Mouse (Mus musculus) c-Kit-positive CD71-negative TER-119-negative erythroid progenitor cells, embryonic 14.5 days (primary cell): Measurements from ENCODE around the gene Pced1b.

Experiments
- DNase-seq: peaks from one replicate; pipeline ENCODE4 v3.0.0-alpha.2; 2013; ENCODE audit warnings: low read depth

The Pced1b gene

GRCm38 (mm10) chr15:97400866-97401265 lies 154.0 kb downstream of the Pced1b start:
- DNase-seq: no peak

GRCm38 (mm10) chr15:97404483-97404882 lies 157.6 kb downstream of the Pced1b start:
- no peak for DNase-seq

DNA sequence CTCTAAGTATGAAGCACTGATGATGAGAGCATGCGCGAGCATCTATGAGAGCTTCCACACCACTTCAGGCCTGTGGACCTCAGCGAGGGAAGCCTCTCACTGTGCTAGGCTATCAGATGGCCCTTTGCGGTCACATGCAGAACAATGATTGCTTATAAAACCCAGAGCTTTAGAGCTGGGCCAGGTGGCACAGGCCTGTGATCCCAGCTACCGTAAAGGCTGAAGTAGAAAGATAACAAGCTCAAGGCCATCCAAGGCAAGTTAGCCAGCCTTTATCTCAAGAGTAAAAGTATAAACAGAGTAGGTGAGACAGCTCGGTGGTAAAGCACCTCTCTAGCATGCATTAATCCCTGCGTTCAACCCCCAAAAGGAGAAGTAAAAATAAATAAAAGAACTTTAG lies 158.1 kb downstream of the Pced1b start:
- DNase-seq: no peak

DNA sequence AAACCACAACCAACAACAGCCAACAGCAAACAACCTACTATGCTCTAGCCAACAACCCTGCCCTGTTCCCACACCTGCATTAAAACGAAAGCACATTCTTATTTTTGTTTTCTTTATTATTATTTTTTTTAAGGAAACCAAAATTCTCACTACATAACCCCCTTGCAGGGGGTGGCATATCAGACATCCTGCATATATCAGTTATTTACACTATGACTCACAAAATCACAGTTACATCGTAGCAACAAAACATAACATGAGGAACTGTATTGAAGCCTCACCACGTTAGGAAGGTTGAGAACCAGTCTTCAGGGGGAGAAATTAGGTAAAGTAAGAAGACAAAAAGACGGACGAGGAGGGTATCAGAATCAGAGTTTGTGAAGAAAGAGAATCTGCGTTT lies 159.2 kb downstream of the Pced1b start:
- no peak for DNase-seq

DNA sequence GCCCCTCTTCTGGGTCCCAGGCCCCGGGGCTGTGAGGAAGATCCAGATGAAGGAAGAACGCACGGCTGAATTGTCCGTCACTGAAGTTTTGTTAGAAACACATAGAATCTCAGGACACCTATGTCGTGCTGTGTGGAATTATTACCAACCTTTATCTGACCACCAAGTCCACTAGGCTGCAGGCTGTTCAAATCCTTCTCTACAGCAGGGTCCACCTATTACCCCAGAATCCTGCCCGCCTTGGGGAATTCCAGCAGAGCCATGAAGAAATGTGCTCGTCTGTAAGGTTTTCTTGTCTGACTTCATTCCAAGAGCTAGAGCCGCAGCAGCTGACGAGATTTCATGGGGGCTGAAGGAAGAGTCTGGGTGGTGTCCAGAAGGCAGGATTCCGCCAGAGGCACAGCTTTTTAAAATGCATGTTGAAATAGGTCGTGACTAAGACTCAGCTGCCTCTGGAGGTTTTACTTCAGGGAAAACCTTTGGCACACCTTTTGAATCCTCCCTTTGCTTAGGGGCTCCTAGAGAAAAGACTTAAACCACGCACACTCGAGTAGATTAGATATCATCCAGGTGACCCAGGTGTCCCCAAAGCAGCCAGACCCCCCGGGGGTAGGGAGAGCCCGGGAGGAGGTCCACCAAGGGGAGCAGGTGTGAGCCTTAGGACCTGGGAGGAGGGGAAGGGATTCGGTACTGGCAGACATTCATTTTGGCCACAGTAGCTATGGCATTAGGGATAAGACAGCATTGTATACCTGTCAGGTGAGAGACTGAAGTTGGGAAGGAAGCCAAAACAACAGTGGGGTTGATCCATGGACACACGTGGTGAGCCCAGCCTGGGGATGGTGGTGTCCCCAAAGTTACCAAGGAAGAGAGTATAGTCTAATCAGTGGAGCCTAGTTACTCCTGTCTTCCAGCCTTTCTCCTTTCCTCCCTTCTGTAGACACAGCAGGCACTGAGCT lies 160.9 kb downstream of the Pced1b start:
- DNase-seq: no peak

GRCm38 (mm10) chr15:97411136-97411535 lies 164.2 kb downstream of the Pced1b start:
- DNase-seq: no peak

DNA sequence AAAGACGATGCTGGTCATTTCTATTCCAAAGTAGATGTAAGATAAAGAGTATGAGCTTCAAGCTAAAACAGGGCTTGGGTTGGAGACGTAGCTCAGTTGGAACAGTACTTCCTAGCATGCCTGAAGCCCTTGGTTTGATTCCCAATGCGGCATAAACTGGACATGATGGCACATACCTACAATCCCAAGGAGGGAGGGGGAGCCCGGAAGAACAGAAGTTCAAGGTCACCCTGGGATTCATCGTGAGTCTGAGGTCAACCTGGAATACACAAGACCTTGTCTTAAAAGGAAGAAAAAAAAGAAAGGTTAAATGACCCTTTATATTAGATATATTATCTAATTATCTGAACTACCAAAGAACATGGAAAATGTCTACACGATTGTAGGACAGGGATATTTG lies 164.8 kb downstream of the Pced1b start:
- DNase-seq: no peak

GRCm38 (mm10) chr15:97412308-97412707 lies 165.4 kb downstream of the Pced1b start:
- no peak for DNase-seq

- no peak for DNase-seq
Measured at GRCm38 (mm10) chr15:97412861-97413260, 166.0 kb downstream of the Pced1b start.

DNA sequence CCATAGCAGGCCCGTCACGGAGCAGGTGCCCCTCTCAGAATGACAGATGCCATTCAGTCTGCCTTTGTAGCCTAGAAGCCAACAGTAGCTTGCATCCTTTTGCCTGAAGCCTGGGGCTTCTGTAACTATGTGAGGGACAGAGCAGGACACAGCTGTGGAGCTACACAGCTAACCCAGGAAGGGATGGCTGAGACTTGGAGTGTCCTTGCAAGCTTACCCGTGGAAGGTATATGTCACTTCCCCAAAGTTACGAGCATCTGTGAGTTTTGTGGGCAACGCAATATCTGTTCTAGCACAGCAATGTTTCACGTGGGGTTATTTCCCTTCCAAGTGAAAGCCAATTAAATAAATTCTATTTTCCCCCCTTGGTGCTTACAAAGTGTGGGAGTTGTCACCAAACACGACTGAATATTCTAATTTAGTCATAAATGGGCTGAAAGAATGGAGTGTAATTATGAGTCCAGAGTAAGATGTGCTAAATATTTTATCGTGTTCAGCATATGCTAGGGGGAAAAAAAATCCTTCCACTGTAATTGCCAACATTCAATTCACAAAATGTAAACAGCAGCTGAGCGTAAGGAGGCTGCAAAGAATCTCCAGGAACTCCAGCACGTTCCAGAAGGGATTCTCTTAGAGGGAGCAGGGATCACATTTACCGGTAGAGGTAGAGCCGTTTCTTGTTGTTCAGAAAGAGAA lies 168.0 kb downstream of the Pced1b start:
- DNase-seq: no peak

DNA sequence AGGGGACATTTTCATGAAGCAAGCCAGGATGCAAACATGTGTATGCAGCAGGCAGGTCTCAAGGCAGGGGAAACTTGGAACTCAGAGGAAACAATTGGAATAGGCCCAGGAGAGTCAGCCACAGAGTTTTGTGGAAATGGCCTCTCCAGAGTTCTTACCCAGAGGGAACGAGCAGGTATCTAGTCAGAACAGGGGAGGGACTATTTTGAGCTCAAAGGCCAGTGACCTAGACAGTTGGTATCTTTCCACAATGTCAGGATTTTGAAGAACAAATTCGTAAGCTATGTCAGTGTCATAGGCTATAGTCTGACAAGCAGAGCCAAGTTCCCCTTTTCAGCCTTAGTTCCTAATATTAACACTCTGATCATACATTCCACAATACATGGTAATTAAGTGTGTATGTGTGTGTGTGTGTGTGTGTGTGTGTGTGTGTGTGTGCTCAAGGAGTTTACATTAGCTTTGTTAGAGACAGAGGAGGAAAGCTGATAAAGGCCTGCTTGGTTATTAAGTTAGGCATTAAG lies 168.6 kb downstream of the Pced1b start:
- no peak for DNase-seq

GRCm38 (mm10) chr15:97420292-97420691 lies 173.4 kb downstream of the Pced1b start:
- no peak for DNase-seq

- no peak for DNase-seq
Measured at GRCm38 (mm10) chr15:97421533-97421932, 174.6 kb downstream of the Pced1b start.

GRCm38 (mm10) chr15:97422212-97422944 lies 175.5 kb downstream of the Pced1b start:
- no peak for DNase-seq

DNA sequence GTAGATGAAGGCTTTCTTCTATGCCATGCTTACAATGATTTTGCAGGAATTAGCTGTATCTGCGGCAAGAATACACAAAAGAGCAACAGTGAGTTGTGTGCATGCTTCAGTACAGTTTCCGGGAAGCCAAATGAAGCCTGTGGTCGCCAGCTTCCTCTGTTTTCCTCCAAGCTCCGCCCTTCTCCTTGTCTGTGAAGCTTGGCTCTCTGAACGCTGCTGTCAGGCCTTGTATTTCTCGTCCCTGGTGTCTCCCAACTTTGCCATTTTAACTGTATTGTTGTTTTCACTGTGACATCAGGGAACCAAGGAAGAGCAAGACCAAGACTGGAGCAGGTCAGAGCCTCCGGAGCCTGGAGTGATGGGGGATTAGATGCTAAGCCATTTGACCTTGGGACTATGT lies 177.5 kb downstream of the Pced1b start:
- DNase-seq: no peak

DNA sequence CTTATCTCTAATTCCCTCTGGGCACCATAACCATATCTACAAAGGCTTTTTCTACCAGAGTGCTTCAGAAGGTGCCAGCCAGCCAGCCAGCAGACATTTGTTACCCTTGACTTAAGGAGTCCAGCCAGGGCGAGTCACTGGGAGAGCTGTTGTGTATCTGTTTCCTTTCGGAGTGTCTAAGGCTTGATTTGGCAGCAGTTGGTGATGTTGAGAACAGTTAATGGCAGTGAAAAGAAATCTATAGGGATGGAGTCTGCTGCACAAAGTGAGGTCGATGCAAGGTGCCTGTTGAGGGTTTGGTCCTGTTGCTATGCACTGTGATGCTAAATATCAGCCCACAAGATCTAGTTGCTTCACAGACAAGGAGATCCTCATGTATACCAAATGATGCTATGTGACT lies 178.1 kb downstream of the Pced1b start:
- DNase-seq: no peak

GRCm38 (mm10) chr15:97429201-97429900 lies 182.4 kb downstream of the Pced1b start:
- DNase-seq: no peak

DNA sequence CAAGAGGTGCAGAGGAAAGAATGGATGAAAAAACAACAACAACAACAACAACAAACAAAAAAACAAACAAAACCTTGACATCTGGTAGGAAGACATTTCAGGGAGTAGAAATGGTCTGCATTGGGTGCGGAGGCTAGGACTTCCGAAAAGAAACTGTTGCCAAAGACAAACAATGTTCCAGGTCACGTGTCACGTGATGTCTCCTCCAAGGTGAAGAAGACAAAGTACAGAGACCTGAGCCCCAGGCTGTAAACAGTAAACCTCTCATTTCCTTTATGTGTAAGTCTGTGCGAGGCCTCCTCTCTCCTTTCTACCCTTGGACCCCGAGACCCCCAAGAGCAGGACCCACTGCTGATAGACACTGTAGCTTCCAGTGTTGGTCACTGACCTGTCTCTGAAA lies 184.6 kb downstream of the Pced1b start:
- no peak for DNase-seq

GRCm38 (mm10) chr15:97432221-97432620 lies 185.3 kb downstream of the Pced1b start:
- no peak for DNase-seq
